Mouse (Mus musculus): ENCODE results near the gene Pla2r1.

GRCm38 (mm10) chr2:60538274-60538673 lies 14.8 kb downstream of the Pla2r1 start:
- TF ChIP-seq CTCF (conservative IDR thresholded peaks at IDR 0.05; ENCODE audit: low read length) (no peak), NANOG (IDR thresholded peaks at IDR 0.05; ENCODE audit: borderline replicate concordance, low read length) (no peak), POU5F1 (IDR thresholded peaks at IDR 0.05; ENCODE audit: borderline replicate concordance, low read length) (no peak)
